Mouse (Mus musculus): ENCODE results near the gene Rnf144b.

Rnf144b gene

GRCm38 (mm10) chr13:47106580-47106888 is 15.9 kb upstream of the Rnf144b start:
- no peak for DNase-seq (ENCODE audit: low read depth, low spot score)
- Histone ChIP-seq H3K27me3 (ENCODE audit: control insufficient read depth, insufficient read depth, low read length, poor library complexity, severe bottlenecking) (no peaks in the 10 kb centered on the region), H3K36me3 (ENCODE audit: control insufficient read depth, insufficient read depth, low read length, poor library complexity, severe bottlenecking) (peaks cover 2% of the 10 kb centered on the region; the same call in 1 of the 2 replicates)

- no peak for DNase-seq (ENCODE audit: low read depth, low spot score)
- Histone ChIP-seq H3K27me3 (ENCODE audit: control insufficient read depth, insufficient read depth, low read length, poor library complexity, severe bottlenecking) (no peaks in the 10 kb centered on the region), H3K36me3 (ENCODE audit: control insufficient read depth, insufficient read depth, low read length, poor library complexity, severe bottlenecking) (no peaks in the 10 kb centered on the region)
These were observed 13.2 kb upstream of the Rnf144b start for GRCm38 (mm10) chr13:47109239-47109638.

DNA sequence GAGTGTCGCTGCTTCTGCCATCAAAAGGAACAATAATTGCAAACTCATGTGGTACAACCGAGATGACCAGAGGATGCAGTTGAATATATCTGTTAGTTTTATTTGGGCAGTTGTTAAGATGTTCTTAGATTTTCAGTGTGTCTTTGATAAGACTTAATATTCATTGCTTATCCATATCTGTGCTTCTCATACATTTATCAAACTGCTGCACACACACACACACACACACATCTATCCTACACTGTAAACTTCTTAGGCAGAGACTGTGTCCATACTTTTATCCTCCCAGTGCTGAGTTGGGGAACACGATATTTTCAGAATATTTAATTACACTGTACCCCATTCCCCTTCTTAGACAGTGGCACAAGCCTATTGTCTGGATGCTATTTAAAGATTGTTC is 11.3 kb upstream of the Rnf144b start:
- Histone ChIP-seq H3K36me3 (ENCODE audit: control insufficient read depth, insufficient read depth, low read length, poor library complexity, severe bottlenecking) (no peaks in the 10 kb centered on the region), H3K27me3 (ENCODE audit: control insufficient read depth, insufficient read depth, low read length, poor library complexity, severe bottlenecking) (no peaks in the 10 kb centered on the region)
- no peak for DNase-seq (ENCODE audit: low read depth, low spot score)

GRCm38 (mm10) chr13:47112056-47112455 is 10.4 kb upstream of the Rnf144b start:
- H3K36me3 ChIP-seq (ENCODE audit: control insufficient read depth, insufficient read depth, low read length, poor library complexity, severe bottlenecking) = no peaks in the 10 kb centered on the region
- H3K27me3 ChIP-seq (ENCODE audit: control insufficient read depth, insufficient read depth, low read length, poor library complexity, severe bottlenecking) = no peaks in the 10 kb centered on the region
- DNase-seq (ENCODE audit: low read depth, low spot score) = no peak

GRCm38 (mm10) chr13:47112924-47113323 is 9.5 kb upstream of the Rnf144b start:
- DNase-seq (ENCODE audit: low read depth, low spot score) = no peak
- H3K27me3 ChIP-seq (ENCODE audit: control insufficient read depth, insufficient read depth, low read length, poor library complexity, severe bottlenecking) = no peaks in the 10 kb centered on the region
- H3K36me3 ChIP-seq (ENCODE audit: control insufficient read depth, insufficient read depth, low read length, poor library complexity, severe bottlenecking) = no peaks in the 10 kb centered on the region

DNA sequence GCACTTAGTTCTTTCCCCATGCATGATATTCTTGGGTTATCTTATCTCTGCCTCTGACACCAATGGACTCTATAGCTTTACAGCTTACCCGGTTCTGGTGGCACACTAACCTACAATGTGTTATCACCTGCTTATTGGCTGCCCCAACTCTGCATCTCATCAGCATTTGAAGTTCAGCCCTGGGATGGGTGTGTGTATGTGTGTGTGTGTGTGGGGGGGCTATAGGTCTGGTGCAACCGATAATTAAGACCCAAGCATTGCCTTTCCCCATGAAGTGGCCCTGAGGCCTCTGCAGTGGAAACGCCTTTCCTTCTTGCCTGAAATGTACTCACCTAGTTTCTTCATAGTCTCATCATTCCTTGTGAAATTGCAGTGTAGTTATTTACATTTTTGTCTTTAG is 6.5 kb upstream of the Rnf144b start:
- Histone ChIP-seq H3K27me3 (ENCODE audit: control insufficient read depth, insufficient read depth, low read length, poor library complexity, severe bottlenecking) (no peaks in the 10 kb centered on the region), H3K36me3 (ENCODE audit: control insufficient read depth, insufficient read depth, low read length, poor library complexity, severe bottlenecking) (no peaks in the 10 kb centered on the region)
- DNase-seq (ENCODE audit: low read depth, low spot score) = no peak

DNA sequence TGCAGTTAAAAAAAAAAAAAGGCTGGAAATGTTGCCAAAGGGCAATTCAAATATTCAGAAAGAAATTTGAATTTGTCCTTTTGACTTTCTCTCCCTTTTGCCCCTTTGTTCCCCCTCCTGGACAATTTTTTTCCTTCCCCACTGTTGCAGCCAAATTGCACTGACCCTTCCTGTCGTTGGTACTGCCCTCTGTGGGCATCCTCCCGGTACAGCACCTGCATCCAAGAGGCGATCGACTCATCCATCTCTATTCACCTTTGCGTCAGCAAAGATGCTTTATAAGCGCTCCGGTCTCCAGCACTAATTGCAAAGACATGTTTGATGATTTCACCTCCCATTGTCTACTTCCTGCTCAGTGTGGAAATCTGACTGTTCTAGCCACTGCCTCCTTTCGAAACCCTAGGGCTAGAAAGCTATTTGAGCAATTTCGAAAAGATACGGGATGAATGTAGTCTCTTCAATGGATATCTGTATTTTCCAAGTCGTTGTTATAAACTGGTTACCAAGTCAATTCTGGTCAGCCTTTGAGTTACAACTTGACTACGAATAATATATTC is 1.0 kb upstream of the Rnf144b start:
- Histone ChIP-seq H3K36me3 (ENCODE audit: control insufficient read depth, insufficient read depth, low read length, poor library complexity, severe bottlenecking) (no peaks in the 10 kb centered on the region), H3K27me3 (ENCODE audit: control insufficient read depth, insufficient read depth, low read length, poor library complexity, severe bottlenecking) (no peaks in the 10 kb centered on the region)
- DNase-seq (ENCODE audit: low read depth, low spot score) = no peak

GRCm38 (mm10) chr13:47124449-47124848 is 2.0 kb downstream of the Rnf144b start:
- Histone ChIP-seq H3K36me3 (ENCODE audit: control insufficient read depth, insufficient read depth, low read length, poor library complexity, severe bottlenecking) (no peaks in the 10 kb centered on the region), H3K27me3 (ENCODE audit: control insufficient read depth, insufficient read depth, low read length, poor library complexity, severe bottlenecking) (no peaks in the 10 kb centered on the region)
- DNase-seq (ENCODE audit: low read depth, low spot score) = no peak

DNA sequence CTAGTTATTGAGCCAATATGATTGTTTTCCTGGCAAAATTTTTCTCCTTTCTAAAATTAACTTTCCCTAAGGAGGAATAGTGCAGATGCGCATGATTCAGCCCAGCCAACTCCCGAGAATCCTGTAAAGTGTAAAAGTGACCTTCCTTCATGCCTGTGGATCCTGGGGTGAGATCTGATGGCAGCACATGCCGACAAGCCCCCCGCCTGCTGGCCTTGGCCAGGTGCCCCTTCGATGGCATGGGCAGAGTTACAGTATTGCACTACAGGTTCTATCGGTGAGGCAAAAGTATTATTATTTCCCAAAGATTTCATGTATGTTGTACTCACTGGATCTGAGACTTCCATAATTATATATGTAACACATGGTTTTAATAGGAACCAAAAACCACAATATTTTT is 2.5 kb downstream of the Rnf144b start:
- no peak for DNase-seq (ENCODE audit: low read depth, low spot score)
- H3K36me3 ChIP-seq (ENCODE audit: control insufficient read depth, insufficient read depth, low read length, poor library complexity, severe bottlenecking) = no peaks in the 10 kb centered on the region

DNA sequence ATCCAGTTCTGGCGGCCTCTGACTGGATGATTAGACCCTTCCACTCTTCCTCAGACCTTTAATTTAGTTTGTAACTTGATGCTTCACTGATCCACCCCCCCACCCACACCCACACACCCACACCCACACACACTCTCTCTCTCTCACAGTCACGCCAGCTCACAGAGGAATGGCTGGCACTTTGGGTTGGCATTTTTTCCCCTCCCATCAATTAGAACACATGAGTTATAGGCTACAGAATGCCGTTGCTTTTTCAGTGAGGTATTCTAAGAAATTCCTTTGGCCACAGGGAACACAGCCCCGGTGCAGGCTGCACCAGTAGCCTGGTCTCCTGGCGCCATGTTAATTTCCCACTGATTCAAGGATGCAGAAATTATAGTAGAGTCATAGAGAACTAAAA is 3.1 kb downstream of the Rnf144b start:
- no peaks in the 10 kb centered on the region for H3K27me3 ChIP-seq (ENCODE audit: control insufficient read depth, insufficient read depth, low read length, poor library complexity, severe bottlenecking)
- DNase-seq (ENCODE audit: low read depth, low spot score) = no peak

More for the DNA sequence above, 2.5 kb downstream of the Rnf144b start:
- no peaks in the 10 kb centered on the region for H3K27me3 ChIP-seq (ENCODE audit: control insufficient read depth, insufficient read depth, low read length, poor library complexity, severe bottlenecking)

GRCm38 (mm10) chr13:47129090-47129489 is 6.6 kb downstream of the Rnf144b start:
- no peak for DNase-seq (ENCODE audit: low read depth, low spot score)
- Histone ChIP-seq H3K36me3 (ENCODE audit: control insufficient read depth, insufficient read depth, low read length, poor library complexity, severe bottlenecking) (no peaks in the 10 kb centered on the region), H3K27me3 (ENCODE audit: control insufficient read depth, insufficient read depth, low read length, poor library complexity, severe bottlenecking) (no peaks in the 10 kb centered on the region)

More for the DNA sequence above, 3.1 kb downstream of the Rnf144b start:
- no peaks in the 10 kb centered on the region for H3K36me3 ChIP-seq (ENCODE audit: control insufficient read depth, insufficient read depth, low read length, poor library complexity, severe bottlenecking)

DNA sequence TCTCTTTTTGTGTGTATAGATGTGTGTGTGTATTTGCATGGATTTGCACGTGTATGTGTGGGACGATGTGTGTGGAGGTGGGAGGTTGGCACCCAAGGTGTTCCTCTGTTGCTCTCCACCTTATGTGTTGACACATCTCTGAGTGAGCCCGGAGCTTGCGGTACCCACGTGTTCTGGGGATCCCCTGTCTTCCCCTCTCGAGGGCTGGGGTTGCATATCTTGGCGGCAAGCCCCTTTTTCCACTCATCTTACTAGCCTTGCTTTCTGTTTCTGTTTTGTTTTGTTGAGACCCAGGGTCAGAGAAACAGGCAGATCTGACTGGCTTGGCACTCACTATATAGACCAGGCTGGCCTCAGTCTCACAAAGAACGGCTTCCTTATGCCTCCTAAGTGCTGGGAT is 10.6 kb downstream of the Rnf144b start:
- no peak for DNase-seq (ENCODE audit: low read depth, low spot score)
- Histone ChIP-seq H3K36me3 (ENCODE audit: control insufficient read depth, insufficient read depth, low read length, poor library complexity, severe bottlenecking) (no peaks in the 10 kb centered on the region), H3K27me3 (ENCODE audit: control insufficient read depth, insufficient read depth, low read length, poor library complexity, severe bottlenecking) (no peaks in the 10 kb centered on the region)

- no peak for DNase-seq (ENCODE audit: low read depth, low spot score)
- Histone ChIP-seq H3K36me3 (ENCODE audit: control insufficient read depth, insufficient read depth, low read length, poor library complexity, severe bottlenecking) (no peaks in the 10 kb centered on the region), H3K27me3 (ENCODE audit: control insufficient read depth, insufficient read depth, low read length, poor library complexity, severe bottlenecking) (no peaks in the 10 kb centered on the region)
These were observed 12.4 kb downstream of the Rnf144b start for GRCm38 (mm10) chr13:47134836-47135235.

- no peak for DNase-seq (ENCODE audit: low read depth, low spot score)
- no peaks in the 10 kb centered on the region for H3K36me3 ChIP-seq (ENCODE audit: control insufficient read depth, insufficient read depth, low read length, poor library complexity, severe bottlenecking)
- H3K27me3 ChIP-seq (ENCODE audit: control insufficient read depth, insufficient read depth, low read length, poor library complexity, severe bottlenecking) = no peaks in the 10 kb centered on the region
These were observed 13.3 kb downstream of the Rnf144b start for GRCm38 (mm10) chr13:47135741-47136140.

GRCm38 (mm10) chr13:47142764-47143163 is 20.3 kb downstream of the Rnf144b start:
- H3K27me3 ChIP-seq (ENCODE audit: control insufficient read depth, insufficient read depth, low read length, poor library complexity, severe bottlenecking) = no peaks in the 10 kb centered on the region
- H3K36me3 ChIP-seq (ENCODE audit: control insufficient read depth, insufficient read depth, low read length, poor library complexity, severe bottlenecking) = no peaks in the 10 kb centered on the region
- DNase-seq (ENCODE audit: low read depth, low spot score) = no peak

DNA sequence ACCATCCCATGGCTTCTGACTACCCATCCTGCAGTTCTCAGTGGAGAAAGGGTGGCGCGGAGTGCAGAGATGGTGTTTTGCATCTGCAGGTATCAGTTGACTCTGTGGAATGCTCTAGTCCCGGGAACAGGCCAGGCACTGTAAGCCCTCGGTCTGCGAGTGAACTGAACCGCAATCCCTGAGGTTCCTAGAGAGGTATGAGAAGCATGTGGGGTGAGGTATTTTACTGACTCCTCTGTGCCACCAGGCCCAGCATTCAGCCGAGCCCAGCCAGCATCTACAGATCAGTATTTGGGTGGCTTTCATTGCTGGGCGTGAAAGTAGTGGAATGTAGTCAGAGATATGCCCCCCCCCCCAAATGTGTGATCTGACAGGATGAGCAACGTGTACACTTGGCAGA is 23.5 kb downstream of the Rnf144b start:
- H3K36me3 ChIP-seq (ENCODE audit: control insufficient read depth, insufficient read depth, low read length, poor library complexity, severe bottlenecking) = no peaks in the 10 kb centered on the region
- DNase-seq (ENCODE audit: low read depth, low spot score) = no peak
- no peaks in the 10 kb centered on the region for H3K27me3 ChIP-seq (ENCODE audit: control insufficient read depth, insufficient read depth, low read length, poor library complexity, severe bottlenecking)
